Mouse (Mus musculus) C2C12 (cell line): ENCODE results near the gene Myom1.

Experiments used
- CEBPB ChIP-seq: IDR thresholded peaks from one replicate; pipeline ENCODE4 v1.6.1; 2011; ENCODE audit warnings: low read depth, mild to moderate bottlenecking, control low read depth, moderate library complexity
- CTCF ChIP-seq: IDR thresholded peaks from one replicate; pipeline ENCODE4 v1.5.1; 2011; ENCODE audit not compliant: control insufficient read depth, insufficient read depth, insufficient read length
- FOSL1 ChIP-seq: IDR thresholded peaks from one replicate; pipeline ENCODE4 v1.8.0; 2011; ENCODE audit warnings: mild to moderate bottlenecking, low read length; ENCODE audit not compliant: poor library complexity, insufficient read depth, severe bottlenecking
- MAX ChIP-seq: IDR thresholded peaks from one replicate; pipeline ENCODE4 v1.6.1; 2011; ENCODE audit warnings: mild to moderate bottlenecking, control low read depth
- MYOD1 ChIP-seq: IDR thresholded peaks from one replicate; pipeline ENCODE4 v1.6.1; 2011; ENCODE audit warnings: low read depth; ENCODE audit not compliant: control insufficient read depth, insufficient read length
- MYOG ChIP-seq: IDR thresholded peaks from one replicate; pipeline ENCODE4 v1.6.1; 2011; ENCODE audit not compliant: control insufficient read depth, insufficient read length; ENCODE audit errors: extremely low read depth
- USF1 ChIP-seq: IDR thresholded peaks from one replicate; pipeline ENCODE4 v1.6.1; 2011; ENCODE audit warnings: low read depth, mild to moderate bottlenecking, control low read depth, moderate library complexity

- TF ChIP-seq CTCF (no peak), MAX (no peak), CEBPB (no peak), USF1 (no peak), MYOG (no peak), MYOD1 (peak; percentile 13), FOSL1 (peak; percentile 24)
Observed at GRCm38 (mm10) chr17:71088991-71089434, 86.6 kb downstream of the Myom1 start.
